26 mouse cellular contexts compared by ENCODE assay signal in the genomic region with DNA sequence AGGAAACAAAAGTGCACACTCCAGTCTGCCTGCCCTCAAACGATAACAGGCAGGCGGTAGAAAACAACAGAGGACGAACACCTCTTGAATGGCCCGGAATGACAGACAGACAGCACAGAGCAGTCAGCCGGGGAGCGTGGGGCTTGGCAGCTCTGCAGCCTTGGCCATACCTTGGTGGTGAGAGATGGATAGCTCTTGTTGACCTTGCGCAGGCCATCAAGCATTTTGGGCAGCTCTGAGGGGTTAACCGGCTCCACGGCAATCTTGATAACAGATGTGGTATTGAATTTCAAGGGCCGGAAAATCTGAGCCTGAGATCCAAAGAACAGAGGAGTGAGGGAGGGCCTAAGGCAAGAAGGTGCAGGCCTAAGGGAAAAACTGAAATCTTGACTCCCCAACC. TPM values are rescaled to one million over a fixed set of nuclear protein-coding genes. Genes with fewer than 3 reads are reported as not detected.
"Had no signal": no experiment of that assay in that cellular context is flagged by ENCODE, and none has a peak within 500 bp of the region (broad histone marks: within the 10 kb centered on the region; RNA-seq: fewer than 3 reads in every experiment).

No protein-coding gene starts in this region.

- H3K9ac ChIP-seq: liver, embryonic 13.5 days; neural tube, embryonic 13.5 days; stomach, embryonic 15.5 days had no signal

- H3K4me1 ChIP-seq: liver, embryonic 13.5 days; neural tube, embryonic 13.5 days; stomach, embryonic 15.5 days had no signal

- H3K27ac ChIP-seq: left cerebral cortex, adult 2 months; liver, embryonic 13.5 days; neural tube, embryonic 13.5 days; stomach, embryonic 15.5 days had no signal

- H3K27me3 ChIP-seq: liver, embryonic 13.5 days; neural tube, embryonic 13.5 days; stomach, embryonic 15.5 days had no signal

- H3K9me3 ChIP-seq: liver, embryonic 13.5 days; neural tube, embryonic 13.5 days; stomach, embryonic 15.5 days had no signal

- H3K4me3 ChIP-seq: left cerebral cortex, adult 2 months; liver, embryonic 13.5 days; neural tube, embryonic 13.5 days; stomach, embryonic 15.5 days had no signal

- DNase-seq: layer of hippocampus, postnatal 36 days; liver, embryonic 13.5 days; lung, adult 2 months; lung, postnatal 14 days; lung, postnatal 4 days; midbrain, embryonic 14.5 days; retina, postnatal 1 day; right cerebral cortex, postnatal 25 days; spleen, adult 18-20 months; thymus, postnatal 25 days had no signal

- H3K4me2 ChIP-seq: liver, embryonic 13.5 days; midbrain, embryonic 11.5 days; neural tube, embryonic 13.5 days; stomach, embryonic 15.5 days had no signal

RNA-seq across cellular contexts. Expression of a gene that starts 10.3 kb away (rescaled TPM):
- total RNA-seq: liver, adult 2 months; megakaryocyte progenitor cell, adult 5-6 weeks; megakaryocyte-erythroid progenitor cell, adult 5-6 weeks; neutrophil, adult 5-6 weeks had no signal
- polyA plus RNA-seq: liver, adult 2 months; liver, embryonic 13.5 days; liver, embryonic 16.5 days; midbrain, embryonic 11.5 days had no signal

RNA-seq across cellular contexts. Expression of a gene that starts 26.4 kb away (rescaled TPM):
- total RNA-seq: megakaryocyte progenitor cell, adult 5-6 weeks; megakaryocyte-erythroid progenitor cell, adult 5-6 weeks; neutrophil, adult 5-6 weeks had no signal

RNA-seq across cellular contexts. Expression of a gene that starts 35.1 kb away (rescaled TPM):
- total RNA-seq: megakaryocyte-erythroid progenitor cell, adult 5-6 weeks; neutrophil, adult 5-6 weeks had no signal

RNA-seq across cellular contexts. Expression of a gene that starts 39.0 kb away (rescaled TPM):
- total RNA-seq: layer of hippocampus, postnatal 10 days; layer of hippocampus, postnatal 36 days; left cerebral cortex, adult 2 months; left cerebral cortex, postnatal 10 days; liver, adult 2 months; megakaryocyte progenitor cell, adult 5-6 weeks; megakaryocyte-erythroid progenitor cell, adult 5-6 weeks; midbrain, postnatal 0 days; neutrophil, adult 5-6 weeks had no signal
- polyA plus RNA-seq: kidney, postnatal 0 days; limb, embryonic 11.5 days; limb, embryonic 14.5 days; liver, adult 2 months; liver, embryonic 16.5 days; midbrain, embryonic 14.5 days; neural tube, embryonic 13.5 days; stomach, embryonic 15.5 days; thymus, postnatal 0 days had no signal
